Mouse (Mus musculus) liver, adult 2 months (tissue): Measurements from ENCODE around the gene Atp8b2.

ENCODE experiments used
- CTCF ChIP-seq: fragments of 200-500 bp; IDR thresholded peaks from 2 replicates; pipeline ENCODE4 v1.5.1; 2011; ENCODE audit warnings: low read depth, low read length, control low read depth
- POLR2A ChIP-seq: fragments of 200-500 bp; IDR thresholded peaks from 2 replicates; pipeline ENCODE4 v1.6.1; 2011; ENCODE audit warnings: low read length, control low read depth; ENCODE audit not compliant: insufficient read depth; ENCODE audit errors: extremely low read depth

- TF ChIP-seq CTCF = 0 out of 2 replicates have a peak, but pooled peaks have one; percentile 6
- peak; percentile 62; the same call in 1 of the 2 replicates for TF ChIP-seq POLR2A
These were observed 35.3 kb upstream of the Atp8b2 start, which contains the start of gene Hax1 for GRCm38 (mm10) chr3:89998612-89999054.
